Mouse (Mus musculus): ENCODE data around the gene Selenov.

DNA sequence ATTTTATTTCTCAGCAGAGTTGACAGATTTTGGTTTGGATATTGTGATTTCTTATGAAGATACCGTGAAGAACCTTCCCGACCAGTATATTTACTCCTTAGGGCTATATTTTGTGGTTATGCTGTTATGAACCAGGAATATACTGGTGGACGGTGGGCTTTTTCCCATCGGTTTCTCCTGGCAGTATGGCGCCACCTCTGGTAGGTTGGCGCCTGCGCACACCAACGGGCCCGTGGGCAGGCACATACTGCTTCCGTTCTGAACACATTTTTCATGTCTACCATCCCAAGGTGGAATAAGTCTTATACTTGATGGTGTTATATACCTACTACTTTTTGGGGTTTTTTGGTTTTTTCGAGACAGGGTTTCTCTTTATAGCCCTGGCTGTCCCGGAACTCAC lies 21.6 kb downstream of the Selenov start:
- no peak for TF ChIP-seq GATA1 (IDR thresholded peaks at IDR 0.05; ENCODE audit: low read length)
- TF ChIP-seq TAL1 (IDR thresholded peaks at IDR 0.05; ENCODE audit: low read length), result no peak

All from erythroblast, embryonic 14.5 days (primary cell).